Mouse (Mus musculus): ENCODE data around the gene Ly86. TPM values are rescaled to one million over a fixed set of nuclear protein-coding genes. Genes with fewer than 3 reads are reported as not detected.

Gene Ly86
- total and polyA plus RNA-seq, 3 experiments = 172 to 427 (median 290) TPM

- in situ Hi-C loops (cut with MboI; ENCODE audit: low pct_ligation_motif_present, low pct_unique_long_range_greater_than_20kb, low sequenced_read_pairs) = no loop called here
- peak overlapping the region; percentile 49; the same call in 1 of the 2 replicates for H3K27ac ChIP-seq (ENCODE audit: insufficient read depth, low read depth)
- no peak overlapping the region for H3K4me3 ChIP-seq (replicated peaks in 1 of 3; ENCODE audit: low read depth in 2 of 3, low read length in 2 of 3, poor library complexity in 1 of 3)
- H3K4me1 ChIP-seq (ENCODE audit: control insufficient read depth in 1 of 2, insufficient read depth in 2 of 2) = peaks cover 10 to 79% of the 10 kb centered on the region in 2 experiments
- no peak for DNase-seq (ENCODE audit: extremely low read depth)
- H3K79me2 ChIP-seq (replicated peaks; ENCODE audit: control insufficient read depth, extremely low read depth, insufficient read depth, poor library complexity, severe bottlenecking) = peaks cover 10% of the 10 kb centered on the region; the same call in 1 of the 2 replicates
- H3K9ac ChIP-seq (ENCODE audit: insufficient read depth, low read depth) = no peak overlapping the region
- no peak for TF ChIP-seq ZC3H11A (IDR thresholded peaks at IDR 0.05; ENCODE audit: low read depth, low read length)
- TF ChIP-seq NELFE (IDR thresholded peaks at IDR 0.05; ENCODE audit: low read depth, low read length) = no peak
- dilution Hi-C loops (cut with MboI; ENCODE audit: extremely low pct_ligation_motif_present, extremely low pct_unique_long_range_greater_than_20kb, low sequenced_read_pairs) = no loop called here
- peaks cover 7% of the 10 kb centered on the region for H3K9me3 ChIP-seq (replicated peaks; ENCODE audit: low read length)
- no peak overlapping the region for H3K4me2 ChIP-seq (ENCODE audit: insufficient read depth, low read depth, poor library complexity, severe bottlenecking)
- peaks cover 7 to 76% of the 10 kb centered on the region in 2 experiments for H3K36me3 ChIP-seq (replicated peaks in 1 of 2; ENCODE audit: control insufficient read depth in 1 of 2, insufficient read depth in 1 of 2, low read length in 1 of 2)
- H3K27me3 ChIP-seq (replicated peaks) = no peaks in the 10 kb centered on the region
These were observed 10.8 kb downstream of the Ly86 start for GRCm38 (mm10) chr13:37355642-37356331.

DNA sequence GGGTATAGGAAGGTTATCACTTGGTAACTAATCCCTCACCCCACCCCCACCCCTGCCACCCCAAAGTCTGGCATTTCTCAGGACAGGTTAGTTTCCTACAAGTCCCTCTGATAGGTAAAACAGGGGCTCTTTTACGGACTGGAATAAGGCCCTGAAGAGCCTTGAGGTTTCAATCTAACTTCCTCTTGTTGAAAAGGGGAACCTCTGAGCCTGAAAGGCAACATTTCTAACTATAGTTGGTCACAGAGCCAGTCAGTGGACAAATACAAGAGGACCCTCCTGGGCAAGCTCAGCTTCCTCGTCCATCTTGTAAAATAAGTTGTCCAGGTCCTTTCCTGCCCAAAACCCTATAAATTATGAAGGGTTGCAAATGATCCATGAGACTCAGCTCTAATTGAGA is 11.5 kb downstream of the Ly86 start:
- Histone ChIP-seq H3K36me3 (replicated peaks in 1 of 2; ENCODE audit: control insufficient read depth in 1 of 2, insufficient read depth in 1 of 2, low read length in 1 of 2) (peaks cover 0 to 73% of the 10 kb centered on the region in 2 experiments), H3K4me2 (ENCODE audit: insufficient read depth, low read depth, poor library complexity, severe bottlenecking) (peak overlapping the region; percentile 30; the same call in 1 of the 2 replicates), H3K27me3 (replicated peaks) (no peaks in the 10 kb centered on the region), H3K4me3 (replicated peaks in 1 of 3; ENCODE audit: low read depth in 2 of 3, low read length in 2 of 3, poor library complexity in 1 of 3) (no peak overlapping the region), H3K9ac (ENCODE audit: insufficient read depth, low read depth) (no peak overlapping the region), H3K4me1 (ENCODE audit: control insufficient read depth in 1 of 2, insufficient read depth in 2 of 2) (peaks cover 10 to 81% of the 10 kb centered on the region in 2 experiments), H3K9me3 (replicated peaks; ENCODE audit: low read length) (peaks cover under 1% of the 10 kb centered on the region), H3K79me2 (replicated peaks; ENCODE audit: control insufficient read depth, extremely low read depth, insufficient read depth, poor library complexity, severe bottlenecking) (peaks cover 11% of the 10 kb centered on the region; the same call in 1 of the 2 replicates), H3K27ac (ENCODE audit: insufficient read depth, low read depth) (peak overlapping the region; percentile 49; the same call in 1 of the 2 replicates)
- dilution Hi-C loops (cut with MboI; ENCODE audit: extremely low pct_ligation_motif_present, extremely low pct_unique_long_range_greater_than_20kb, low sequenced_read_pairs) = no loop called here
- TF ChIP-seq EP300 (IDR thresholded peaks at IDR 0.05; ENCODE audit: low read length) (peak; percentile 56), TCF12 (IDR thresholded peaks at IDR 0.05; ENCODE audit: low read depth, low read length) (no peak), ZMIZ1 (IDR thresholded peaks at IDR 0.05; ENCODE audit: low read depth, low read length) (no peak)
- DNase-seq (ENCODE audit: extremely low read depth) = peak; percentile 66
- in situ Hi-C loops (cut with MboI; ENCODE audit: low pct_ligation_motif_present, low pct_unique_long_range_greater_than_20kb, low sequenced_read_pairs) = no loop called here

GRCm38 (mm10) chr13:37358112-37358511 is 13.1 kb downstream of the Ly86 start:
- no peak overlapping the region for H3K4me3 ChIP-seq (replicated peaks in 1 of 3; ENCODE audit: low read depth in 2 of 3, low read length in 2 of 3, poor library complexity in 1 of 3)
- peaks cover 0 to 60% of the 10 kb centered on the region in 2 experiments for H3K36me3 ChIP-seq (replicated peaks in 1 of 2; ENCODE audit: control insufficient read depth in 1 of 2, insufficient read depth in 1 of 2, low read length in 1 of 2)
- H3K4me2 ChIP-seq (ENCODE audit: insufficient read depth, low read depth, poor library complexity, severe bottlenecking) = no peak overlapping the region
- no peaks in the 10 kb centered on the region for H3K9me3 ChIP-seq (replicated peaks; ENCODE audit: low read length)
- TF ChIP-seq NRF1 (IDR thresholded peaks at IDR 0.05; ENCODE audit: low read depth, low read length) = no peak
- H3K79me2 ChIP-seq (replicated peaks; ENCODE audit: control insufficient read depth, extremely low read depth, insufficient read depth, poor library complexity, severe bottlenecking) = peaks cover 15% of the 10 kb centered on the region; the same call in 1 of the 2 replicates
- peaks cover 10 to 67% of the 10 kb centered on the region in 2 experiments for H3K4me1 ChIP-seq (ENCODE audit: control insufficient read depth in 1 of 2, insufficient read depth in 2 of 2)
- no peak overlapping the region for H3K27ac ChIP-seq (ENCODE audit: insufficient read depth, low read depth)
- in situ Hi-C loops (cut with MboI; ENCODE audit: low pct_ligation_motif_present, low pct_unique_long_range_greater_than_20kb, low sequenced_read_pairs) = no loop called here
- DNase-seq (ENCODE audit: extremely low read depth) = no peak
- H3K9ac ChIP-seq (ENCODE audit: insufficient read depth, low read depth) = no peak overlapping the region
- dilution Hi-C loops (cut with MboI; ENCODE audit: extremely low pct_ligation_motif_present, extremely low pct_unique_long_range_greater_than_20kb, low sequenced_read_pairs) = no loop called here
- H3K27me3 ChIP-seq (replicated peaks) = no peaks in the 10 kb centered on the region
